Mouse (Mus musculus): Measurements from ENCODE around the gene Scn4a.

DNA sequence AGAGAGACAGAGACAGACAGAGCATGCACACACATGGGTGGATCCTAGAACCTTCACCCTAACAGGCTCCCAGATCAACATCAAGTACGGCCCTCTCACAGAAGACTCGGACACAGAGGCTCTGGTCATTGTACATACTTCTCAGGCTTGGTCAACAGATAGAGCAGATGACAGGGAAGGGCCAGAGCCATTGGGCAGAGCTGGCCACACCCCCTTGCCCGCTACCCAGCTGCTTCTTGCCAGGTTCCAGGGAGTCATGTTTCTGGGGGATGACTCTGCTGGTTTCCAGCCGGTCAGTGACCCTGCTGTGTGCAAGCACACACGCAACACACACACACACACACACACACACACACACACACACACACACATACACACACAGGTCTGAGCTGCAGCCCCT lies 2.2 kb downstream of the Scn4a start:
- no peak for TF ChIP-seq CTCF (IDR thresholded peaks at IDR 0.05; ENCODE audit: low read depth, low read length)
- TF ChIP-seq POLR2AphosphoS5 (IDR thresholded peaks at IDR 0.05; ENCODE audit: insufficient replicate concordance, low read depth, low read length) = no peak
- TF ChIP-seq GATA1 (IDR thresholded peaks at IDR 0.05; ENCODE audit: borderline replicate concordance, low read length) = no peak
- no peak for TF ChIP-seq TAL1 (conservative IDR thresholded peaks at IDR 0.05; ENCODE audit: low read depth, low read length)
